Mouse (Mus musculus): ENCODE measurements around the gene Vps29.
A peak's percentile ranks its signal among the peaks of the same experiment; 100 is the strongest.

Vps29 gene

GRCm38 (mm10) chr5:122400628-122401302, 46.6 kb downstream of the Vps29 start:
- DNase-seq = peak; percentile 68 to 87

- peak; percentile 68 to 79 for DNase-seq
Observed at GRCm38 (mm10) chr5:122401303-122401640, 47.1 kb downstream of the Vps29 start.

- no peak for DNase-seq
Observed at GRCm38 (mm10) chr5:122402160-122402559, 48.0 kb downstream of the Vps29 start.

- no peak for DNase-seq
Observed at GRCm38 (mm10) chr5:122402772-122403171, 48.6 kb downstream of the Vps29 start.

GRCm38 (mm10) chr5:122403362-122403761, 49.2 kb downstream of the Vps29 start:
- no peak for DNase-seq

- no peak for DNase-seq
Observed at GRCm38 (mm10) chr5:122405537-122405936, 51.4 kb downstream of the Vps29 start.

- DNase-seq = no peak
Observed at GRCm38 (mm10) chr5:122409692-122410645, 55.8 kb downstream of the Vps29 start.

- DNase-seq = no peak
Observed at GRCm38 (mm10) chr5:122411892-122412291, 57.7 kb downstream of the Vps29 start.

- DNase-seq = peak; percentile 32 to 58
Observed at GRCm38 (mm10) chr5:122412826-122413225, 58.7 kb downstream of the Vps29 start.

- no peak for DNase-seq
Observed at GRCm38 (mm10) chr5:122414351-122414750, 60.2 kb downstream of the Vps29 start.
